Mouse (Mus musculus) E14TG2a.4 (cell line): ENCODE results near the gene Cpeb1.
A peak's percentile ranks its signal among the peaks of the same experiment; 100 is the strongest.

ENCODE experiments used
- H3K27me3 ChIP-seq: 2 replicates; pipeline ENCODE4 v1.6.1; 2014; ENCODE audit warnings: low read length, control low read depth; ENCODE audit not compliant: insufficient read depth
- H3K36me3 ChIP-seq: 2 replicates; pipeline ENCODE4 v1.6.1; 2014; ENCODE audit warnings: low read length, control low read depth; ENCODE audit not compliant: insufficient read depth
- H3K4me1 ChIP-seq: replicated peaks from 2 replicates; pipeline ENCODE4 v1.6.1; 2014; ENCODE audit warnings: low read depth, low read length, control low read depth
- H3K4me3 ChIP-seq: replicated peaks from 2 replicates; pipeline ENCODE4 v1.5.1; 2014; ENCODE audit warnings: mild to moderate bottlenecking, low read length
- H3K9me3 ChIP-seq: 2 replicates; pipeline ENCODE4 v1.6.1; 2014; ENCODE audit warnings: low read length, control low read depth
- CTCF ChIP-seq: conservative IDR thresholded peaks from 2 replicates; pipeline ENCODE4 v1.5.1; 2014; ENCODE audit warnings: low read length
- NANOG ChIP-seq: IDR thresholded peaks from 2 replicates; pipeline ENCODE4 v1.6.1; 2014; ENCODE audit warnings: borderline replicate concordance, low read length, mixed read lengths
- POU5F1 ChIP-seq: IDR thresholded peaks from 2 replicates; pipeline ENCODE4 v1.6.1; 2014; ENCODE audit warnings: low read length, borderline replicate concordance

Gene Cpeb1

GRCm38 (mm10) chr7:81355746-81356145 lies 99.5 kb downstream of the Cpeb1 start:
- TF ChIP-seq NANOG (no peak), POU5F1 (no peak), CTCF (no peak)
- no peaks in the 10 kb centered on the region for H3K4me1 ChIP-seq
- H3K27me3 ChIP-seq: peaks cover 4% of the 10 kb centered on the region; the same call in 1 of the 2 replicates
- no peak overlapping the region for H3K4me3 ChIP-seq
- H3K9me3 ChIP-seq: 0 out of 2 replicates have a peak, but pooled peaks cover 5% of the 10 kb centered on the region
- H3K36me3 ChIP-seq: no peaks in the 10 kb centered on the region

- H3K9me3 ChIP-seq: 0 out of 2 replicates have a peak, but pooled peaks cover 5% of the 10 kb centered on the region
- no peak for TF ChIP-seq CTCF
- no peak for TF ChIP-seq NANOG
- peaks cover 8% of the 10 kb centered on the region; the same call in 1 of the 2 replicates for H3K4me1 ChIP-seq
- H3K4me3 ChIP-seq: no peak overlapping the region
- H3K36me3 ChIP-seq: no peaks in the 10 kb centered on the region
- H3K27me3 ChIP-seq: peaks cover 6% of the 10 kb centered on the region; the same call in 1 of the 2 replicates
Observed at GRCm38 (mm10) chr7:81351826-81352225, 103.4 kb downstream of the Cpeb1 start.

- TF ChIP-seq CTCF (no peak), POU5F1 (no peak), NANOG (no peak)
- H3K36me3 ChIP-seq: peaks cover 14% of the 10 kb centered on the region
- 0 out of 2 replicates have a peak, but pooled peaks cover 5% of the 10 kb centered on the region for H3K9me3 ChIP-seq
- peaks cover 19% of the 10 kb centered on the region for H3K4me1 ChIP-seq
- H3K27me3 ChIP-seq: peaks cover 4% of the 10 kb centered on the region; the same call in 1 of the 2 replicates
- H3K4me3 ChIP-seq: no peak overlapping the region
Observed at GRCm38 (mm10) chr7:81348206-81348605, 107.1 kb downstream of the Cpeb1 start.

- no peak for TF ChIP-seq POU5F1
- TF ChIP-seq CTCF: no peak
- TF ChIP-seq NANOG: no peak
- Histone ChIP-seq H3K4me3 (peak overlapping the region; percentile 100), H3K27me3 (peaks cover under 1% of the 10 kb centered on the region; the same call in 1 of the 2 replicates), H3K9me3 (no peaks in the 10 kb centered on the region), H3K36me3 (peaks cover 40% of the 10 kb centered on the region), H3K4me1 (peaks cover 42% of the 10 kb centered on the region)
Observed at GRCm38 (mm10) chr7:81345447-81346170, 109.7 kb downstream of the Cpeb1 start.

GRCm38 (mm10) chr7:81344544-81345446 lies 110.5 kb downstream of the Cpeb1 start, which contains the start of gene Rps17:
TSS of gene Rps17 (minus strand) at chr7:81345254.
- TF ChIP-seq NANOG: no peak
- TF ChIP-seq CTCF: peak; percentile 43
- no peak for TF ChIP-seq POU5F1
- no peaks in the 10 kb centered on the region for H3K27me3 ChIP-seq
- peaks cover 50% of the 10 kb centered on the region for H3K4me1 ChIP-seq
- no peaks in the 10 kb centered on the region for H3K9me3 ChIP-seq
- peaks cover 48% of the 10 kb centered on the region for H3K36me3 ChIP-seq
- peak within 1 kb of the TSS; percentile 100 for H3K4me3 ChIP-seq

- Histone ChIP-seq H3K4me1 (peaks cover 56% of the 10 kb centered on the region), H3K36me3 (peaks cover 54% of the 10 kb centered on the region), H3K4me3 (peak overlapping the region; percentile 100), H3K27me3 (no peaks in the 10 kb centered on the region), H3K9me3 (no peaks in the 10 kb centered on the region)
- no peak for TF ChIP-seq POU5F1
- no peak for TF ChIP-seq NANOG
- TF ChIP-seq CTCF: no peak
Observed at GRCm38 (mm10) chr7:81343831-81344230, 111.4 kb downstream of the Cpeb1 start.

- Histone ChIP-seq H3K9me3 (no peaks in the 10 kb centered on the region), H3K27me3 (no peaks in the 10 kb centered on the region), H3K4me3 (peak overlapping the region; percentile 100), H3K36me3 (peaks cover 58% of the 10 kb centered on the region), H3K4me1 (peaks cover 59% of the 10 kb centered on the region)
- TF ChIP-seq CTCF: no peak
- TF ChIP-seq NANOG: no peak
- no peak for TF ChIP-seq POU5F1
Observed at GRCm38 (mm10) chr7:81343316-81343715, 111.9 kb downstream of the Cpeb1 start.
